Mouse (Mus musculus) small intestine, adult 2 months (tissue): ENCODE results near the gene Nudt4.

Experiments
- CTCF ChIP-seq: fragments of 200-500 bp; IDR thresholded peaks from 2 replicates; pipeline ENCODE4 v1.5.1; 2012; ENCODE audit warnings: low read depth, mild to moderate bottlenecking, control low read depth, inconsistent platforms, low read length, moderate library complexity, mixed read lengths; ENCODE audit not compliant: insufficient replicate concordance, insufficient read length; ENCODE audit errors: extremely low read depth
- POLR2A ChIP-seq: fragments of 200-500 bp; IDR thresholded peaks from 2 replicates; pipeline ENCODE4 v1.6.1; 2012; ENCODE audit warnings: low read depth, mild to moderate bottlenecking, control low read depth, inconsistent platforms, low read length, moderate library complexity

- TF ChIP-seq CTCF = no peak
- TF ChIP-seq POLR2A = no peak
These were observed 19.3 kb downstream of the Nudt4 start for GRCm38 (mm10) chr10:95544651-95545050.
